13 mouse cellular contexts compared by ENCODE assay signal in the genomic region with DNA sequence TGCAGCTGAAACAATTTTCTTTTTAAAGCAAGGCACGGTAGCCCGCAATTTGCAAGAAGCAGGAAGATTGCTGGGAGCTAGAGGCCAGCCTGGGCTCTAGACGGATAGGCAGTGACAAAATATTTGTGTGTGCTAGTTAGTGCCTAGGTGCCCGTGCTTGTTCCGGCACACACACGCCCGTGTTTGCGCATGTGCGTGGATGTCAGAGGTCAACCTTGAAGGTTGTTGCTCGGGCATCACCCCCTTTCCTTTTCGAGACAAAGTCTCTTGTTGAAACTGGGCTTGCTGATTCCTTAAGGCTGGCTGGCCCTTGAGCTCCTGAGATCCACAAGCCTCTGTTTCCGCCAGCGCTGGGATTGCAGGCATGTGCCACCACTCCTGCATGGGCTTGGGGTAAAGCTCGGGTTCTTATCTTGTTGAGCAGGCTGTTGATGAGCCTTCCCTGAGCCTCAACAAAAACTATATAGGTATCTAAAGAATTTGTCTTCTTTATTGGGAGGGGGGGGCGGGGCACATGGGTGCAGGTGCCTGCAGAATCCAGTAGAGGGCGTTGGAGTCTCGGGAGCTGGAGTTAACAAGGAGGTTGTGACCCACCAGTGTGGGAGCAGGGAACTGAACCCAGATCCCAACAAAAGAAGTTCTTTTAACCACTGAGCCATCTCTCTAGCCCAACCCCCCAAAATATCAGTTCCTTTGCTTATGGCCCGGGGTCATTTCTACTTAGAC.
DNase-seq lines count a peak whose midpoint lies in the region; ATAC-seq and TF ChIP-seq lines count a peak whose summit lies in the region.
"Had no signal": no experiment of that assay in that cellular context is flagged by ENCODE, and none has a peak within 500 bp of the region (broad histone marks: within the 10 kb centered on the region; RNA-seq: fewer than 3 reads in every experiment).

No protein-coding gene starts in this region.

- H3K4me2 ChIP-seq in heart, embryonic 12.5 days: peak overlapping the region; percentile 25; the same call in 1 of the 2 replicates
- no peak overlapping the region for H3K4me2 ChIP-seq in hindbrain, embryonic 14.5 days (replicated peaks)

- H3K4me3 ChIP-seq in heart, embryonic 12.5 days: no peak overlapping the region
- no peak overlapping the region for H3K4me3 ChIP-seq in ES-E14 (ENCODE audit: insufficient read depth in 1 of 2, low read depth in 1 of 2, low read length in 2 of 2, poor library complexity in 1 of 2, severe bottlenecking in 1 of 2)
- no peak overlapping the region for H3K4me3 ChIP-seq in hindbrain, embryonic 14.5 days (replicated peaks; ENCODE audit: low read length)
- H3K4me3 ChIP-seq: kidney, embryonic 15.5 days; limb, embryonic 12.5 days had no signal

- H3K4me1 ChIP-seq in heart, embryonic 12.5 days (replicated peaks): peaks cover 22% of the 10 kb centered on the region
- peaks cover 0 to 13% of the 10 kb centered on the region in 2 experiments; a peak in 1 of 4 replicates for H3K4me1 ChIP-seq in ES-E14 (ENCODE audit: control insufficient read depth in 2 of 2, insufficient read depth in 2 of 2, low read length in 2 of 2, poor library complexity in 1 of 2)
- H3K4me1 ChIP-seq in hindbrain, embryonic 14.5 days (replicated peaks; ENCODE audit: control insufficient read depth, insufficient read depth, low read length): peaks cover 23% of the 10 kb centered on the region

- no peak for DNase-seq in heart, adult 9 months (ENCODE audit: low spot score in 2 of 2)
- DNase-seq in ES-E14 (ENCODE audit: low read depth, low spot score): no peak
- DNase-seq in hindbrain, embryonic 14.5 days (ENCODE audit: low spot score): no peak
- DNase-seq in neural tube, embryonic 10.5 days (ENCODE audit: extremely low spot score, low spot score): peak; percentile 31
- DNase-seq in left cerebral cortex, adult 8-10 months (ENCODE audit: low spot score in 2 of 2): no peak
- no peak for DNase-seq in right cerebral cortex, postnatal 25 days
- DNase-seq: adrenal gland, adult 2 months; layer of hippocampus, adult 9-11 months; lung, adult 18-20 months; thymus, adult 2 months had no signal

- H3K36me3 ChIP-seq in heart, embryonic 12.5 days: no peaks in the 10 kb centered on the region
- no peaks in the 10 kb centered on the region for H3K36me3 ChIP-seq in ES-E14 (ENCODE audit: control insufficient read depth, insufficient read depth, low read length, poor library complexity, severe bottlenecking)
- no peaks in the 10 kb centered on the region for H3K36me3 ChIP-seq in hindbrain, embryonic 14.5 days (replicated peaks; ENCODE audit: control insufficient read depth, insufficient read depth)
- H3K36me3 ChIP-seq: kidney, embryonic 15.5 days; limb, embryonic 12.5 days had no signal

- no peak for ATAC-seq in heart, embryonic 12.5 days (ENCODE audit: insufficient number of reproducible peaks, low FRiP score)
- ATAC-seq in hindbrain, embryonic 14.5 days (ENCODE audit: low FRiP score): no peak

- H3K27ac ChIP-seq in heart, embryonic 12.5 days (ENCODE audit: poor library complexity, severe bottlenecking): no peak overlapping the region
- no peak overlapping the region for H3K27ac ChIP-seq in ES-E14 (ENCODE audit: insufficient read depth, low read depth, low read length, poor library complexity, severe bottlenecking)
- H3K27ac ChIP-seq in hindbrain, embryonic 14.5 days: peak overlapping the region; percentile 66
- H3K27ac ChIP-seq: kidney, embryonic 15.5 days; limb, embryonic 12.5 days had no signal

- peaks cover 97% of the 10 kb centered on the region for H3K27me3 ChIP-seq in heart, embryonic 12.5 days (replicated peaks)
- no peaks in the 10 kb centered on the region; the same call in 1 of the 2 replicates for H3K27me3 ChIP-seq in hindbrain, embryonic 14.5 days (ENCODE audit: control insufficient read depth, insufficient read depth, low read length)

- no peak overlapping the region for H3K9ac ChIP-seq in heart, embryonic 12.5 days
- H3K9ac ChIP-seq in ES-E14 (ENCODE audit: insufficient read depth, low read depth, low read length, poor library complexity, severe bottlenecking): no peak overlapping the region
- no peak overlapping the region for H3K9ac ChIP-seq in hindbrain, embryonic 14.5 days
- H3K9ac ChIP-seq: kidney, embryonic 15.5 days; limb, embryonic 12.5 days had no signal

- H3K9me3 ChIP-seq in heart, embryonic 12.5 days (replicated peaks): no peaks in the 10 kb centered on the region
- H3K9me3 ChIP-seq in ES-E14 (ENCODE audit: control insufficient read depth, insufficient read depth, low read depth, low read length): no peaks in the 10 kb centered on the region
- H3K9me3 ChIP-seq in hindbrain, embryonic 14.5 days (ENCODE audit: control insufficient read depth, low read length): no peaks in the 10 kb centered on the region
- H3K9me3 ChIP-seq: kidney, embryonic 15.5 days; limb, embryonic 12.5 days had no signal

- in situ Hi-C loops in ES-E14 (cut with MboI; ENCODE audit: low sequenced_read_pairs in 2 of 2, unreplicated experiment in 2 of 2): no loop called here

- 26% methylated on average over 18 of the region's 18 CpGs for WGBS in heart, embryonic 12.5 days
- 34% methylated on average over 18 of the region's 18 CpGs for WGBS in hindbrain, embryonic 14.5 days

TF ChIP-seq in ES-E14, 5 proteins besides CTCF, POLR2A, EP300 and RAD21:
- no peak for TF ChIP-seq CHD2 (IDR thresholded peaks at IDR 0.05; ENCODE audit: low read depth, low read length)
- 0 out of 2 replicates have a peak, but pooled peaks have one; percentile 4 for TF ChIP-seq ZC3H11A (IDR thresholded peaks at IDR 0.05; ENCODE audit: borderline replicate concordance, low read depth, low read length)
